Mouse (Mus musculus) myocyte (in vitro differentiated cells): ENCODE measurements around the gene Dnajc21. TPM values are rescaled to one million over a fixed set of nuclear protein-coding genes. Genes with fewer than 3 reads are reported as not detected.

Experiments
- H3K27me3 ChIP-seq: one replicate; pipeline ENCODE4 v1.6.1; 2011; ENCODE audit not compliant: control insufficient read depth, insufficient read depth, insufficient read length
- H3K36me3 ChIP-seq: one replicate; pipeline ENCODE4 v1.6.1; 2011; ENCODE audit not compliant: control insufficient read depth, insufficient read depth
- H3K4me2 ChIP-seq: one replicate; pipeline ENCODE4 v1.6.1; 2011; ENCODE audit warnings: low read depth, control low read depth
- H3K4me3 ChIP-seq: one replicate; pipeline ENCODE4 v1.5.1; 2011; ENCODE audit warnings: mild to moderate bottlenecking, control low read depth, moderate library complexity
- H3K79me2 ChIP-seq: one replicate; pipeline ENCODE4 v1.6.1; 2011; ENCODE audit not compliant: control insufficient read depth, insufficient read depth
- H3ac ChIP-seq: one replicate; pipeline ENCODE4 v1.6.1; 2011; ENCODE audit not compliant: control insufficient read depth, insufficient read length
- CEBPB ChIP-seq: IDR thresholded peaks from 2 replicates; pipeline ENCODE4 v1.6.1; 2011; ENCODE audit warnings: mild to moderate bottlenecking, moderate library complexity; ENCODE audit not compliant: poor library complexity, insufficient read depth, severe bottlenecking
- E2F4 ChIP-seq: IDR thresholded peaks from one replicate; pipeline ENCODE4 v1.6.1; 2011; ENCODE audit warnings: mild to moderate bottlenecking, control low read depth, moderate library complexity; ENCODE audit not compliant: insufficient read depth
- MAX ChIP-seq: IDR thresholded peaks from one replicate; pipeline ENCODE4 v1.6.1; 2011; ENCODE audit warnings: low read depth, mild to moderate bottlenecking, control low read depth
- MYOD1 ChIP-seq, 3 experiments: IDR thresholded peaks; one replicate each; pipeline ENCODE4 v1.6.1; 2011; ENCODE audit warnings: control low read depth in 2 of 3, low read depth in 2 of 3, mild to moderate bottlenecking in 2 of 3, moderate library complexity in 1 of 3; ENCODE audit not compliant: insufficient read length in 2 of 3, control insufficient read depth in 1 of 3
- MYOG ChIP-seq, 3 experiments: IDR thresholded peaks; one replicate each; pipeline ENCODE4 v1.6.1; 2011; ENCODE audit warnings: control low read depth in 2 of 3, low read depth in 2 of 3, mild to moderate bottlenecking in 2 of 3; ENCODE audit not compliant: insufficient read length in 2 of 3, control insufficient read depth in 1 of 3, insufficient read depth in 1 of 3
- POLR2A ChIP-seq: IDR thresholded peaks from one replicate; pipeline ENCODE4 v1.6.1; 2011; ENCODE audit warnings: low read depth, mild to moderate bottlenecking, control low read depth, moderate library complexity; ENCODE audit not compliant: insufficient read length
- POLR2AphosphoS2 ChIP-seq: IDR thresholded peaks from one replicate; pipeline ENCODE4 v1.6.1; 2011; ENCODE audit warnings: low read depth, control low read depth; ENCODE audit not compliant: insufficient read length
- REST ChIP-seq: IDR thresholded peaks from one replicate; pipeline ENCODE4 v1.6.1; 2011; ENCODE audit warnings: mild to moderate bottlenecking, control low read depth, moderate library complexity; ENCODE audit not compliant: insufficient read depth, insufficient read length
- SRF ChIP-seq: IDR thresholded peaks from one replicate; pipeline ENCODE4 v1.6.1; 2011; ENCODE audit warnings: low read depth; ENCODE audit not compliant: control insufficient read depth, insufficient read length
- TCF12 ChIP-seq: IDR thresholded peaks from one replicate; pipeline ENCODE4 v1.6.1; 2011; ENCODE audit warnings: mild to moderate bottlenecking, control low read depth; ENCODE audit not compliant: poor library complexity, insufficient read depth, severe bottlenecking
- TCF3 ChIP-seq: IDR thresholded peaks from one replicate; pipeline ENCODE4 v1.6.1; 2011; ENCODE audit warnings: low read depth, control low read depth; ENCODE audit not compliant: insufficient read length
- USF1 ChIP-seq: IDR thresholded peaks from one replicate; pipeline ENCODE4 v1.6.1; 2011; ENCODE audit warnings: low read depth, mild to moderate bottlenecking, control low read depth, moderate library complexity
- polyA plus RNA-seq: library from polyadenylated mRNA; unstranded; fragments of >200 nt; fragmentation: generic; extraction: Trizol; gene quantifications from one replicate; pipeline ENCODE4 v1.2.1, GENCODE M21; 2012; ENCODE audit warnings: missing spikeins

Gene Dnajc21
- polyA plus RNA-seq, 1 experiment, result 16.6 TPM

DNA sequence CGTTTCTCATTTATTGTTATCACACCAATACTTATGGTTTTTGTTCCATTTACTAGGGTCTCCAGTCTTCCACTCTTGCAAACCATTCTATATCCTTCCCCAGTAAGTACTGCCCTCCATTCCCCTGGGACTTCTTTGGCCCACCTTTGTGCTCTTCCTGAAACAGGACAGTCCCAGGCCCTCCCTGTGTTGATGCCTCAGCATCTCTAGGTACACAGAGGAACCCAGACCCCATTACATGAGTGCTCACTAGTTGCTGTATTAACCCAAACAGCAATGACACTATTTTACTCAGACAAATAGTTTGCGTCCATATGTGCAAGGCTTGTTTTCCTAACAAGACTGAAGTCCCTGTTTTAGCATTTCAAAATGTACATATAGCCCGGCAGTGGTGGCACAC is 1.6 kb downstream of the Dnajc21 start:
- H3K27me3 ChIP-seq, result no peaks in the 10 kb centered on the region
- peaks cover 50% of the 10 kb centered on the region for H3K79me2 ChIP-seq
- peak overlapping the region; percentile 99 for H3K4me2 ChIP-seq
- no peak overlapping the region for H3ac ChIP-seq
- TF ChIP-seq POLR2A (no peak), CEBPB (no peak), TCF12 (no peak), REST (no peak), E2F4 (no peak), USF1 (no peak), SRF (no peak), MYOG (IDR thresholded peaks at IDR 0.05; ENCODE audit: control insufficient read depth in 1 of 3, insufficient read depth in 1 of 3, insufficient read length in 2 of 3, low read depth in 2 of 3) (no peak), MAX (no peak), TCF3 (no peak), MYOD1 (IDR thresholded peaks at IDR 0.05; ENCODE audit: control insufficient read depth in 1 of 3, insufficient read length in 2 of 3, low read depth in 2 of 3) (no peak), POLR2AphosphoS2 (no peak)
- peak overlapping the region; percentile 36 for H3K4me3 ChIP-seq
- no peaks in the 10 kb centered on the region for H3K36me3 ChIP-seq

DNA sequence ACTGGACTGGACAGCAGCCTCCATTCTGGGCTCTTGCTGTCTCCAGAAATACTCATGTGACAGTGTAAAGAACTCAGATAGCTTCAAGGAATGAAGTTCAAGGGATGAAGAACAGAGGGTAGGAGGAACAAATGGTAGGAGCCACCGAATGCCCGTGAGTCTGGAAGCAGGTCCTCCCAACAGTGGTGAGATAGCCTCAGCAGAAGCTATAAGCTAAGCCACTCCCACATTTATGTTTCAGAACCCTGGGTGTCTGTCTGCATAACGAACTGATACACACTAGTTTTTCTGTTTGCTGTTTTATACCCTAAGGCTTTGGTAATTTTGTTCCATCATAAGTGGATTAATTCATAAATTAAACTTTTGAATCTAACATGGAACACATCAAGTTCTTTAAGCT is 5.6 kb downstream of the Dnajc21 start:
- TF ChIP-seq USF1, result no peak
- no peak for TF ChIP-seq TCF12
- no peak for TF ChIP-seq POLR2A
- no peak for TF ChIP-seq MYOD1 (IDR thresholded peaks at IDR 0.05; ENCODE audit: control insufficient read depth in 1 of 3, insufficient read length in 2 of 3, low read depth in 2 of 3)
- Histone ChIP-seq H3ac (no peak overlapping the region), H3K79me2 (peaks cover 50% of the 10 kb centered on the region), H3K4me3 (no peak overlapping the region), H3K4me2 (no peak overlapping the region), H3K27me3 (no peaks in the 10 kb centered on the region), H3K36me3 (peaks cover 26% of the 10 kb centered on the region)

- Histone ChIP-seq H3K36me3 (peaks cover 26% of the 10 kb centered on the region), H3K79me2 (peaks cover 39% of the 10 kb centered on the region), H3ac (no peak overlapping the region), H3K27me3 (no peaks in the 10 kb centered on the region), H3K4me2 (peak overlapping the region; percentile 30), H3K4me3 (no peak overlapping the region)
- TF ChIP-seq POLR2A (no peak), MYOG (IDR thresholded peaks at IDR 0.05; ENCODE audit: control insufficient read depth in 1 of 3, insufficient read depth in 1 of 3, insufficient read length in 2 of 3, low read depth in 2 of 3) (peak in 1 of 3 experiments; percentile 42), CEBPB (peak; percentile 23; the same call in 1 of the 2 replicates), MAX (no peak), E2F4 (no peak), SRF (no peak), TCF12 (peak; percentile 55), POLR2AphosphoS2 (no peak), MYOD1 (IDR thresholded peaks at IDR 0.05; ENCODE audit: control insufficient read depth in 1 of 3, insufficient read length in 2 of 3, low read depth in 2 of 3) (peak in 2 of 3 experiments; percentile 66 to 74), REST (no peak)
Observed at GRCm38 (mm10) chr15:10463555-10463954, 6.8 kb downstream of the Dnajc21 start.

- no peak overlapping the region for H3ac ChIP-seq
- H3K36me3 ChIP-seq, result peaks cover 38% of the 10 kb centered on the region
- H3K4me3 ChIP-seq, result no peak overlapping the region
- H3K79me2 ChIP-seq, result peaks cover 17% of the 10 kb centered on the region
- TF ChIP-seq MYOG (IDR thresholded peaks at IDR 0.05; ENCODE audit: control insufficient read depth in 1 of 3, insufficient read depth in 1 of 3, insufficient read length in 2 of 3, low read depth in 2 of 3) (no peak), USF1 (no peak), CEBPB (no peak), MAX (no peak), TCF12 (no peak), REST (no peak), E2F4 (no peak), TCF3 (no peak), SRF (no peak), POLR2AphosphoS2 (no peak), MYOD1 (IDR thresholded peaks at IDR 0.05; ENCODE audit: control insufficient read depth in 1 of 3, insufficient read length in 2 of 3, low read depth in 2 of 3) (no peak), POLR2A (no peak)
- no peaks in the 10 kb centered on the region for H3K27me3 ChIP-seq
- no peak overlapping the region for H3K4me2 ChIP-seq
Observed at GRCm38 (mm10) chr15:10460986-10461385, 9.3 kb downstream of the Dnajc21 start.

DNA sequence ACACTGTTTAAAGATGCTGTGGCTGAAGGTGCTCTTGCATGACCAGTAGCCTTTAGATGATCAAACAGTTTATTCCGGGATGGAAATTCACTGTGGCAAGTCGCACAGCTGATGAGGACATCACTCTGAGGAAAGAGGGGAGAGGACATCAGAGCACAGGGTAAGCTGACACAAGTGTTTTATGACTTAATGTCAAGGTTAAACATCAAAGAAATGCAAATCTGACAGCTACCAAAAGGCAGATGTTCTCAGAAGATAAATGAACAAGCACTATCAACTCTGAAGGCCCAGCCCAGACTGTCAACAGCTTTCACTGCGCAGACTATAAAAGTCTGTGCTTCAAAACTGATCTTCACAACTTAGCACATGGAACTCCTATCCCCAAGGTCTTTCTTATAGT is 23.2 kb downstream of the Dnajc21 start:
- Histone ChIP-seq H3K27me3 (no peaks in the 10 kb centered on the region), H3K4me3 (no peak overlapping the region), H3K4me2 (no peak overlapping the region), H3K36me3 (peaks cover 61% of the 10 kb centered on the region), H3ac (no peak overlapping the region), H3K79me2 (no peaks in the 10 kb centered on the region)
- TF ChIP-seq REST (no peak), USF1 (no peak), POLR2AphosphoS2 (no peak), MYOD1 (IDR thresholded peaks at IDR 0.05; ENCODE audit: control insufficient read depth in 1 of 3, insufficient read length in 2 of 3, low read depth in 2 of 3) (no peak), MYOG (IDR thresholded peaks at IDR 0.05; ENCODE audit: control insufficient read depth in 1 of 3, insufficient read depth in 1 of 3, insufficient read length in 2 of 3, low read depth in 2 of 3) (no peak), E2F4 (no peak), POLR2A (no peak)
